Mouse (Mus musculus) kidney, adult 10 weeks (tissue): ENCODE measurements around the gene Pnpla6. TPM values are rescaled to one million over a fixed set of nuclear protein-coding genes. Genes with fewer than 3 reads are reported as not detected.

ENCODE experiments used
- polyA plus RNA-seq: library from polyadenylated mRNA; stranded (reverse); fragments of 350-450 nt; fragmentation: Illumina TruSeq; extraction: RNeasy Lipid Tissue Mini Kit (QIAGEN cat#74804); gene quantifications from one replicate; pipeline ENCODE4 v1.2.3, GENCODE M21; 2014; ENCODE audit warnings: low read depth, low replicate concordance

Pnpla6 gene
- 8.4 TPM for polyA plus RNA-seq

DNA sequence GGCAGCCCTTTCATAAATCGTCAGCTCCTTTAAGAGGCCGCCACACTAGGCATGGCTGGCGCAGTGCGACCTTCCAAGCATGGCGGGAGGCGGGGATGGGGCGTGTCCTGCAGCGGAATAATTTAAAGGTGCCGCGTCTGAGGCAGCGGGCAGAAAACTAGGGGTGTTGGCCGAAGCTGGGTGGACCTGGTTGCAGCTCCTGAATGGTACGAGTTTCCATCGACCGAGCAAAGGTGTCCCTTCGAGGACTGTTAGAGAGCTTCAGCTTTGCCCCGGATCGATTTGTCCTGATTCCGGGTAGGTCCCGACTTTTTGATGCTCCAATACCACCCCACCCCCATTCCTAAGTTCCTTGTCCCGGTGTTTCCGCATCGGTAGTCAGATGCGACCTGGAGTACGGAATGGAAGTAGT, at the start of gene Pnpla6:
TSS of gene Pnpla6 (plus strand) at position 125 of the 412 bp plus-strand sequence.

GRCm38 (mm10) chr8:3467006-3467885, 47.9 kb upstream of the Pnpla6 start, which contains the start of gene Pex11g:
Pex11g (minus strand) TSS chr8:3467680.

DNA sequence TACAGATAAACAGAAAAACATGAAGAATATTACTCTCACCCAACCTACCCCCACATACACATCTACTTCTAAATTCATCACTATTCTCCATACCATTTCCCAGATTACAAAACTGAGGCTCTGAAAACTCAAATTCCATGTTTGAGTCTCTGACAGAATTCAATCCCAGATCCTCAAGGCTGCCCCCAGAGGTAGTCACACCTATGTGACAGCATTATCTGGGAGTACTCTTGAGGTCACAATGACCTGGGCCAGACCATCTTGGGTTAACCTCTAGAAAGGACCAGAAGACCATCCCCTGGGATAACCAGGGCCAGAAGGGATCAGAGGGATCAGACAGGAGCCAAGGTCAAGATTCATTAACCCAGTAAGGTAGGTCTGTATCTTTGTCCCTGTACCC, 44.6 kb upstream of the Pnpla6 start, which contains the start of gene Tex45:
TSS of gene Tex45 (plus strand) at position 301 of the 400 bp plus-strand sequence.

GRCm38 (mm10) chr8:3492901-3493844, 22.0 kb upstream of the Pnpla6 start, which contains the start of gene Zfp358:
Zfp358 (plus strand) TSS chr8:3493138.

GRCm38 (mm10) chr8:3500235-3501090, 14.7 kb upstream of the Pnpla6 start, which contains the start of gene Mcoln1:
Mcoln1 (plus strand) TSS chr8:3500457.

GRCm38 (mm10) chr8:3567641-3568371, 52.6 kb downstream of the Pnpla6 start, which contains the start of gene C330021F23Rik:
C330021F23Rik (plus strand) TSS chr8:3567990.

GRCm38 (mm10) chr8:3586993-3587390, 71.8 kb downstream of the Pnpla6 start, which contains the start of gene Camsap3:
Camsap3 (plus strand) TSS chr8:3587293.

Other genes starting within 250 kb of the Pnpla6 start
- 58.3 TPM for gene Insr, start 235.8 kb upstream of the Pnpla6 start, polyA plus RNA-seq
- gene A430078G23Rik, start 162.0 kb upstream of the Pnpla6 start, polyA plus RNA-seq = not detected
- 10.0 TPM for gene Arhgef18, start 122.4 kb upstream of the Pnpla6 start, polyA plus RNA-seq
- gene Pex11g, start 47.7 kb upstream of the Pnpla6 start, polyA plus RNA-seq = 1.5 TPM
- gene Tex45, start 44.5 kb upstream of the Pnpla6 start, polyA plus RNA-seq = not detected
- 2.0 TPM for gene Zfp358, start 22.2 kb upstream of the Pnpla6 start, polyA plus RNA-seq
- 9.3 TPM for gene Mcoln1, start 14.9 kb upstream of the Pnpla6 start, polyA plus RNA-seq
- gene C330021F23Rik, start 52.6 kb downstream of the Pnpla6 start, polyA plus RNA-seq = 2.2 TPM
- gene Camsap3, start 71.9 kb downstream of the Pnpla6 start, polyA plus RNA-seq = 1.6 TPM
- gene Xab2, start 105.9 kb downstream of the Pnpla6 start, polyA plus RNA-seq = 0.12 TPM
- 17.4 TPM for gene Pet100, start 106.2 kb downstream of the Pnpla6 start, polyA plus RNA-seq
- not detected for gene Pcp2, start 110.2 kb downstream of the Pnpla6 start, polyA plus RNA-seq
- 18.8 TPM for gene Stxbp2, start 115.6 kb downstream of the Pnpla6 start, polyA plus RNA-seq
- gene Retn, start 140.4 kb downstream of the Pnpla6 start, polyA plus RNA-seq = 1.3 TPM
- gene Mcemp1, start 150.4 kb downstream of the Pnpla6 start, polyA plus RNA-seq = not detected
- gene Fcor, start 157.0 kb downstream of the Pnpla6 start, polyA plus RNA-seq = not detected
- gene Trappc5, start 160.9 kb downstream of the Pnpla6 start, polyA plus RNA-seq = 7.9 TPM
- not detected for gene Fcer2a, start 178.8 kb downstream of the Pnpla6 start, polyA plus RNA-seq
- gene Clec4g, start 205.3 kb downstream of the Pnpla6 start, polyA plus RNA-seq = not detected
- gene Cd209a, start 233.6 kb downstream of the Pnpla6 start, polyA plus RNA-seq = 3.9 TPM